Mouse (Mus musculus) embryonic stem cell, embryonic (primary cell): Measurements from ENCODE around the gene Gdf9.

Experiments used
- CTCF ChIA-PET, 4 experiments: fragments of 300-600 bp in 2 of 4; fragments of 350-600 bp in 2 of 4; sonication (Branson Sonifier 250); formaldehyde crosslinking; loops; one replicate each; lab custom pipeline; 2022; ENCODE audit warnings: inconsistent platforms in 2 of 4; lab: Charles Lee
- POLR2A ChIA-PET, 4 experiments: fragments of 300-600 bp in 2 of 4; fragments of 350-600 bp in 2 of 4; sonication (Branson Sonifier 250); formaldehyde crosslinking; loops; one replicate each; lab custom pipeline; 2022; ENCODE audit warnings: antibody characterized with exemption in 4 of 4, inconsistent platforms in 1 of 4; lab: Charles Lee

Gdf9 gene

DNA sequence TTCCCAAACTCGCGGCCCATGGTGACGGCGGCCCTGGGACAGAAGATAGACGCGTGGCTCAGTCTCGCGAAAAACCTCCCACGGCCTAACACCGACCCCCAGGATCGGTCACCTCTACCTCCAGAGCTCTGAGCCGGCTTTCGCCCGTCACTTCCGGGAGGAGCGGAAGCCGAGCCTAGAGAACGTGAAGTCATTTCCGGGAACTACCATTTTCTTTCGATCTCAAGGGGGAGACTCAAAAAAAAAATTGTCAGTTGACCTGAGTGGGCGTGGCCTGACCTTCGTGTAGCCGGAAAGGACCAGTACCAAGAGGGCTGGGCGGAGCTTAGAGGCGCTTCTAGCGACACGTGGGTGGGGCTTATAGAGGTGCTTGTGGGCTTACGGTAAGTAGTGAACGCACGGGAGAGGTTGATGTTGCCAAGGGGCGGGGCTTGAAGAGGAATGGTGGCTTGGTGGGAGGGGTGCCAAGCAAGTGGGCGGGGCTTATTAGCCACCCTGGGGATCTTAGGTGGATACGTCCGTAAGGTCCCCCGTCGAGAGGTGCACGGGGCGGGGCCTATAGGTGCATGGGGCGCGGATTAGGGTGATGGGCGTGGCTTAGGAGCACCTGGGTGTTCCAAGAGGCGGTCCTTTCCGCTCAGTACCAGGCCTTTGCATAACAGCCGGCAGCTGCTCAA is at the start of gene Gdf9, which contains the start of gene Uqcrq:
Gene Gdf9 (plus strand): TSS at position 354 of the 677 bp plus-strand sequence.
Gene Uqcrq (minus strand): TSS at position 162 of the 677 bp plus-strand sequence.
- POLR2A ChIA-PET = interaction anchor here (0.6 to 4.9 kb wide), 98 partner anchors 9 to 1990 kb away, joined by 3 to 33 read pairs (median 4); partner anchors contain the start of genes Hspa4 (in 3 of the 4), Zcchc10 (in 3 of the 4), Slc22a21 (in 2 of the 4) and Gm10447 (in 1 of the 4)
- CTCF ChIA-PET = interaction anchor here (0.5 to 2.2 kb wide), 26 partner anchors 9 to 1035 kb away, joined by 3 to 13 read pairs (median 4); partner anchors contain the start of genes Gm9837 (in 2 of the 4) and 9530068E07Rik (in 1 of the 4)

DNA sequence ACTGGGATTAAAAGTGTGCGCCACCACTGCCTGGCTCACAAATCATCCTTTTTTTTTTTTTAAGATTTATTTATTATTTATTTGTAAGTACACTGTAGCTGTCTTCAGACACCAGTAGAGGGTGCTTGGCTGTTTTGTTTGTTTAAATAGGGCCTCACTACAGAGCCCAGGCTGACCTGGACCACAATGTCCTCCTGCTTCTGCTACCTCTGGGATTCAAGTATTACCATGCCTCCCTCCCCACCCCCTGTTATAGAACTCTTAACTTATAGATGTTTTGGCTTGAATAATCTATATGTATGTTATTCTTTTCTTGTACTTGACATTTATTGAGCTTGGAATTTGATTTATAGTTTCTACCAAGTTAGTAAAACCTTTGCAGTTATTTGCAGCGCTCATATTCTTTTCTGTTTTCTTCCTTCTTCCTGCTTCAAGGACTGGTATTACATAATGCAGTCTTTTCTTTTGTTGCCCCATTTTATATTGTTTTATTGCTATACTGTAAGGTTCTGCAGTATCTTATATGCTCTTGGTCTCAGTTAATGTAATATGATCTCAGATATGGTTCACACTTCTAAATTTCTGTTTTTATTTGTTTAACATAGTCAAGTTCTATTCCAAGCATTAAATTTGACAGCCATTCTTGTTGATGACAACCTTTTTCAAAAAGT is 46.9 kb upstream of the Gdf9 start:
- POLR2A ChIA-PET = interaction anchor here in 1 of 4 experiments (0.7 to 1.7 kb wide), 3 partner anchors 11 to 54 kb away, joined by 4 read pairs; no protein-coding TSS in a partner anchor
- CTCF ChIA-PET = no interaction called here

DNA sequence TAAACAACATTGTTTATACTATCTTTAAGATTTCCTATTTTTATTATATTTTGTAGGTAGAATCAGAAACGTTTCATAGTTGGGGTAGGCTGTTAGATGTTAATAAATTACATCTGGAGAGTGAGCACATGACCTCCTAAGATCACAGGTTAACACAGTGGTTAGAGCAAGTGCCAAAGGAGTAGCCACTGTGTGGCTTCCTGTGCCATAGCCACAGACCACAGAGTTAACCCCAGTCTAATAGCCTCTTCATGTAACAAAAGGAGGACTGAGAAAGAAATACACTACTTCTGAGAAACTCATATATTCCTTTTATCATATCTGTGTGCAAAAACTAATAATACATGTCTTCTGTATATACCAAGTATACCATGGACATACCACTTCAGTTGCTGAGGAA is 37.0 kb upstream of the Gdf9 start:
- CTCF ChIA-PET = interaction anchor here in 1 of 4 experiments (1.1 kb wide), 1 partner anchor 18 kb away, joined by 3 read pairs; no protein-coding TSS in a partner anchor
- POLR2A ChIA-PET = interaction anchor here in 2 of 4 experiments (0.5 to 2.0 kb wide), 7 partner anchors 17 to 121 kb away, joined by 3 to 7 read pairs (median 5); partner anchors contain the start of gene Hspa4 (in 2 of the 2)

DNA sequence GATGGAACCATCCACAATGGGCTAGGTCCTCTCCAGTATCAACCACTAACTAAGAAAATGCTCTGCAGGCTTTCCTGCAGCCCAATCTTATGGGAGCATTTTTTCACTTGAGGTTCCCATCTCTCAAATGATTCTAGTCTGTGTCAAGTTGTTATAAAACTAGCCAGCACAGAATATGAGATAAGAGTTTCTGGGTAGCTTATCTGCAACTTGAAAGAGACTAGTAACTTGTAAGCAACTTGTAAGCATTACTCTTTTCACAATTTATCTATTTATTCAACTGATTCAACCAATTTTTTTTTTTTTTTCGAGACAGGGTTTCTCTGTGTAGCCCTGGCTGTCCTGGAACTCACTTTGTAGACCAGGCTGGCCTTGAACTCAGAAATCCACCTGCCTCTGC is 27.2 kb upstream of the Gdf9 start:
- ChIA-PET CTCF (no interaction called here), POLR2A (interaction anchor here in 2 of 4 experiments (0.6 to 1.9 kb wide), 5 partner anchors 12 to 284 kb away, joined by 3 to 5 read pairs (median 4); no protein-coding TSS in a partner anchor)

DNA sequence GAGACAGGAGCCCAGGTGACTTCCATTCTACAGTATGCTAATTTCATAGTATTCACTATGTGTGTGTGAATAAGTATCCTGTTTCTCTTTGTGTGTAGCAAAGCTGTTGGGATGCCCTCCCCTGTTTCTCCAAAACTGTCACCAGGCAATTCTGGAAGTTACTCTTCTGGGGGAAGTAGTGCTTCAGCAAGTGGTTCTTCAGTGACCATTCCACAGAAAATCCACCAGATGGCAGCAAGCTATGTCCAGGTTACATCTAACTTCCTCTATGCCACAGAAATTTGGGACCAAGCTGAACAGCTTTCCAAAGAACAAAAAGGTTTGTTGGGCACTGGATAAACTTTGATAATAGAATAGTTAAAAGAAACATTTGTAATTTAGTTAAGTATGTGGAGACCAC is 19.1 kb upstream of the Gdf9 start:
- ChIA-PET CTCF (interaction anchor here (0.6 to 1.5 kb wide), 17 partner anchors 8 to 185 kb away, joined by 3 to 7 read pairs (median 4); partner anchors contain the start of genes Gdf9 (in 2 of the 4), Uqcrq (in 2 of the 4), Gm10447 (in 1 of the 4) and Shroom1 (in 1 of the 4)), POLR2A (interaction anchor here in 3 of 4 experiments (0.6 to 4.8 kb wide), 11 partner anchors 12 to 153 kb away, joined by 3 to 25 read pairs (median 3); partner anchors contain the start of genes Gdf9 (in 2 of the 3) and Uqcrq (in 2 of the 3))

DNA sequence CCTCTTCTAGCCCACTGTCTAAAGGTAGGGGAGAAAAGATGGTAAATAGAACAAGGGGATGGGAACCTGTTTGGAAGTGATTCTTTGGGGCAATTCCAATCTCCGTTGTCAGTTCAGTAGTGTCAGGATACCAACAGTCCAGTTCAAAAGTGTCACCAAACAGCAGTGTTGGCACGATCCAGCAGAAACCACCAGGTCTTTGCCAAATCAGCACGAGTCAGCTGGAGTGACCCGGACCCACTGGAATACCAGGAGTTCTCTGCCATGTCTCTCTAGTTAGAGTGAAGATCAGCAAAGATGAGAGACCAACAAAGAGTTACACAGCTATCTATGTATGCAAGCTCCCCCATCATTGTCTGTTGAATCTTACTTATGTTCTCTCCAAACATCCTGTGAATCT is 17.0 kb upstream of the Gdf9 start:
- CTCF ChIA-PET = no interaction called here
- POLR2A ChIA-PET = interaction anchor here in 2 of 4 experiments (0.8 to 6.0 kb wide), 3 partner anchors 14 to 17 kb away, joined by 3 to 31 read pairs (median 12); partner anchors contain the start of genes Gdf9 (in 2 of the 2) and Uqcrq (in 2 of the 2)

DNA sequence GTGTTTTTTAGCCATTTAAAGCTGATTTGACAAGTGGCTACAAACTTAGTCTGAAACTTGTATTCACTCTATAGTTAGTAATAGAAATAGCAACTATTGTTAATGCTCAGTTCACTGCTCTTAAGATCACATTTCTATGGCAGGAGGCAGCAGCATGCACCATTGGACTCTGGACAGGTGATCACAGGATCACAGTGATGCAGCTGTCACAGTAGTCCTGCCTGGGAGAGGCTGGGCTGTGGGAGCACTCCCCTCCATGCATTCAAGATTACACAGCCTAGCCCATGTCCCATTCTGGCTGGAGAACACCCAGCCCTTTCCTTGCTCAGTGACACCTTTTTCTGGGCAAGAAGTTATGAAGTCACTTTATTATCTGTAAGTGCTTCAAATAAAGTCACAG is 12.8 kb upstream of the Gdf9 start:
- POLR2A ChIA-PET = interaction anchor here in 2 of 4 experiments (0.7 to 6.0 kb wide), 6 partner anchors 11 to 74 kb away, joined by 3 to 31 read pairs (median 4); partner anchors contain the start of genes Gdf9 (in 1 of the 2) and Uqcrq (in 1 of the 2)
- CTCF ChIA-PET = interaction anchor here in 1 of 4 experiments (1.1 kb wide), 1 partner anchor 49 kb away, joined by 3 read pairs; no protein-coding TSS in a partner anchor

DNA sequence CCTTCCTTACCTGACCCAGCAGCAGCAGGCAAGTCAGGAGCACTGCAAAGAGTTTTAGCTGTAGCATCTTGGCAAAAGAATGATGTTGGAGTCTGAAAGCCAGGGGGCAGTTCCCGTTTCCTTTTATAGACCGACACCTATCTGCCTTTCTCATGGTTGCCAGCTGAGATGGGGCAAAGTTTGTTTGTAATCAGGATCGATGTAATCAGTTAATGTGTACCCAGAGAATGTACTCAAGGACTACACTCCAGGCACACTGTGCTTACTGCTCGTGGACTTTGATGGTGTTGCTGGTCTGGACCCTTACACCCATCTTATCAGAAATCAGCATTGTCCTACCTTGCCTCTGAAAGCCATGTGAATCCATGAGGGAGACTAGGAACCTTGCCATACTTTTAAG is 7.8 kb upstream of the Gdf9 start, which contains the start of gene Leap2:
Gene Leap2 (minus strand): TSS at position 135 of the 400 bp plus-strand sequence.
- CTCF ChIA-PET = no interaction called here

DNA sequence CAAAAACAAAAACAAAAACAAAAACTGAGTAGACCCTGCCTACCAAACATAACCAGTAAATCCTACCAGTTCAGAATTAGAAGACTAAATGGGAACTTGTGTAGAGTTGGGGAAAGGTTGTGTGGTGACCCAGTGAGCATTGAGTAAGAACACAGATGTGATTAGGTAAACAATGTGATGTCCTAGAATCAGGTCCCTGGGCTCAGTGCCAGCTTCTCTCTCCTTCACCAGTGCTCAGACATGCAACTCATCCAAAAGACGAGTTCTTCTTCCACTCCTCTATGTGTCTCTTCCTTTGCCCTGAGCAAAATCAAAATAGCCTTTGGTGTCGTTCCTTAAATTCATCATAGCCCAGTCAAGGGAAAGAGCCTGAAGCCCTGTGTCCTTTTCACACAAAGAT is 6.0 kb upstream of the Gdf9 start:
- ChIA-PET POLR2A (interaction anchor here in 1 of 4 experiments (0.8 to 2.1 kb wide), 4 partner anchors 26 to 124 kb away, joined by 3 to 7 read pairs (median 6); no protein-coding TSS in a partner anchor), CTCF (no interaction called here)

More for the DNA sequence above, 7.8 kb upstream of the Gdf9 start, which contains the start of gene Leap2:
- POLR2A ChIA-PET = interaction anchor here in 3 of 4 experiments (0.6 to 1.6 kb wide), 7 partner anchors 8 to 151 kb away, joined by 3 to 5 read pairs (median 3); partner anchors contain the start of genes Gdf9 (in 1 of the 3) and Uqcrq (in 1 of the 3)

DNA sequence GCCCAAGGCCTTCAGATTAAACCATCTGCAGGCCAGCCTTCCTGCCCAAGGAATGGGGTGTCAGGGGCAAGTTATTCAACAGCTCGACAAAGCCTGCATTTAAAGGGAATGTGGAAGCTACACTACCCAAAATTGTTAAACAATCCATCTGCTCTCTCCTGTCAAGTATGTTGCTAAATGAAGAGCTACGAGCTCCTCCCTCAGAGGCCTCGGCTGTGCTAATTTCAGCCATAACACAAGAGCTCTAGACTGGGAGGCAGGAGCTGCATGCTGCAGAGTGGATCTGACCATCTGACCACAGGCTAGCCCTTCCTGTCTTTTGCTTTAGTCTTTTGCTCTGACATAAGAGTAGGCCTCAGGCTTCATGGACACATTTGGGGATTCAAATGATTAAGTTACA is 5.6 kb upstream of the Gdf9 start:
- ChIA-PET POLR2A (interaction anchor here in 1 of 4 experiments (1.2 to 2.1 kb wide), 3 partner anchors 25 to 72 kb away, joined by 3 to 7 read pairs (median 6); no protein-coding TSS in a partner anchor), CTCF (interaction anchor here in 1 of 4 experiments (0.6 kb wide), 2 partner anchors 42 to 196 kb away, joined by 3 read pairs; no protein-coding TSS in a partner anchor)

DNA sequence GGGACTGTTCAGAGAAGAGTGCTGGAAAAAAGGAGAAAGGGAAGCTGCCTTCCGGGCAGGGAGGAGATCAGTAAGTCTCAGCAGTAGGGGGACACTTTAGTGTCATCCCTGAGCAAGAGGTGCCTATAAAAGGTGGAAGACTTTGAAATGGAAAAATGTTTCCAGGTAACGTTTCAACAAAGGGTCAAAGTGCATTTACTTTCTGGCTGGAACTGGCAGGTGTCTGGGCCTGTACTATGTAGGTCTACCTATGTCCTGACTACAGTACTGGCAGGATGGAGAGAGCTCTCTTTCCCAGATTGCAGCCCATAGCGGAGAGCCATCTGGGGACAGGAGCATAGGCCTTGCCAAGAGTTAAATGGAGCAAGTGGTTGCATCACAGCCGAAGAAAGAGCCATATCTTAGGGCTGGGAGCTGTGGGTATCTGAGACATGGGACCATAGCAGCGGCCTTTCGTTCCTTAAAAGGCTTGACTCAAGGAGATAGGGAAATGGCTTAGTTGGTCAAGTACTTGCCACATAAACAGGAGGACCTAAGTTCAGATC is 5.0 kb upstream of the Gdf9 start:
- CTCF ChIA-PET = interaction anchor here in 2 of 4 experiments (0.6 to 1.3 kb wide), 4 partner anchors 14 to 195 kb away, joined by 3 to 4 read pairs (median 3); no protein-coding TSS in a partner anchor
- POLR2A ChIA-PET = interaction anchor here in 2 of 4 experiments (0.6 to 2.1 kb wide), 7 partner anchors 9 to 337 kb away, joined by 3 to 7 read pairs (median 3); no protein-coding TSS in a partner anchor

DNA sequence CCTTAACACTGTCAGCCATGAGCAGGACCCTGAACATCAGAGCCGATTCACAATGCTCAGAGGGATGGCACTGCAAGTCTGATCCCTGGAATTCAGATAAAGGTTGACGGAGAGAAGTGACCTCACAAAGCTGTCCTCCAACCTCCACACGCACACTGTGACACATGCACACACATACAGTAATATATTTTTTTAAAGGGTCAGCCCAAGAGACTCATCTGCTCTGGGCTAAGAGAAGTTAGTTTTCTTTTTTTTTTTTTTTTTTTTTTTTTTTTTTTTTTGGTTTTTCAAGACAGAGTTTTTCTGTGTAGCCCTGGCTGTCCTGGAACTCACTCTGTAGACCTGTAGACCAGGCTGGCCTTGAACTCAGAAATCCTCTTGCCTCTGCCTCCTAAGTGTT is 3.9 kb upstream of the Gdf9 start:
- CTCF ChIA-PET = interaction anchor here in 1 of 4 experiments (1.3 kb wide), 1 partner anchor 13 kb away, joined by 3 read pairs; no protein-coding TSS in a partner anchor
- POLR2A ChIA-PET = interaction anchor here in 2 of 4 experiments (0.7 to 4.9 kb wide), 16 partner anchors 8 to 1820 kb away, joined by 3 to 18 read pairs (median 4); partner anchors contain the start of genes Hnrnpab (in 1 of the 2) and Hspa4 (in 1 of the 2)

DNA sequence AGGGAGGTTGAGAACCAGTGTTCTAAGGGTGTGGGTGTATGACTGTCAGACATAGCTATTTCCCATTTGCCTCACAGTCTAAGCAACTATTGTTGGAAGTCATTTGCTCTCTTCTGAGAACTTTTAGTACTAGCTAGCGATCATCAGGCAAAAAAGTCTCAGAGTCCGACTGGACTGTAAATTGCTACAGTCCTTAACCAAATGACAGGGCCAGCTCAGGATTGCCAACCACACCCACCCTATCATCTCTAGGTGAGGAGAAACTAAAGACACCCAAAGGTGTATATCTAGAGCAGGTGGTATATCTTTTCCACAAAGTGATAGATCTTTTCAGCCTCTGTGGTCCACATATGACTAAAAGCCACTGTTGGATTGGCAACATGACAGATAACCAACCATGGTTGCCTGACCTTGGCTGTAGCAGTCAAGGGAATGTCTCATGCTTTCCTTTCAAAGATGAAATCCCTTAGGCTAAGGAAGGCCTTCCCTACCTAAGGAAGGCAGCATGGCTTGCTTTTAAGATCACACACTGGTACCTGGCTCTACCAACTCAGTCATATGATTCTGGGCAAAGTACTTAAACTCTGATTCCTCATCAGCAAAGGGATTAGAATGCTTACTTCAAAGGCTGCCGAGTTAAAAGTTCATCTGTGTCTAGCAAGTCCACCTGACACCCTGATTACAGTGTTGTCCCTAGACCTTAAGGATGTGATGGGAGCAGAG is 2.7 kb upstream of the Gdf9 start:
- POLR2A ChIA-PET = interaction anchor here in 2 of 4 experiments (0.6 to 4.9 kb wide), 12 partner anchors 8 to 129 kb away, joined by 3 to 18 read pairs (median 4); partner anchors contain the start of gene Hspa4 (in 2 of the 2)
- CTCF ChIA-PET = no interaction called here

DNA sequence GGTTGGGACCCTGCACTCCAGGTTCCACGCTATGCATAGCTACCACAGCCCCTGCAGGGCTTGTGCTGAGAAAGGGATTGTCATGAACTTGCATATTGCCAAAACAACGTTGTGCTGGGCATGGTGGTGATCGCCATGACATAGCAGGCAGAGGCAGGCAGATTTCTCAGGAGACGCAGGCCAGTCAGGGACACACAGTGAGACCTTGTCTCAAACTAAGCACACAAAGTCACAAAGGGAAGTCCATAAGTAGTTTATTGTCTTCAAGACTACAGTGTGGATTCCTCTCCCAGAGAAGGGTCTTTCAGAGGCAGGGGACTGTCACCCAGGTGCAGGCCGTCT is 2.1 kb upstream of the Gdf9 start:
- CTCF ChIA-PET = interaction anchor here in 1 of 4 experiments (0.6 kb wide), 1 partner anchor 88 kb away, joined by 4 read pairs; no protein-coding TSS in a partner anchor
- POLR2A ChIA-PET = interaction anchor here in 2 of 4 experiments (0.7 to 4.9 kb wide), 8 partner anchors 10 to 1823 kb away, joined by 3 to 24 read pairs (median 6); no protein-coding TSS in a partner anchor

DNA sequence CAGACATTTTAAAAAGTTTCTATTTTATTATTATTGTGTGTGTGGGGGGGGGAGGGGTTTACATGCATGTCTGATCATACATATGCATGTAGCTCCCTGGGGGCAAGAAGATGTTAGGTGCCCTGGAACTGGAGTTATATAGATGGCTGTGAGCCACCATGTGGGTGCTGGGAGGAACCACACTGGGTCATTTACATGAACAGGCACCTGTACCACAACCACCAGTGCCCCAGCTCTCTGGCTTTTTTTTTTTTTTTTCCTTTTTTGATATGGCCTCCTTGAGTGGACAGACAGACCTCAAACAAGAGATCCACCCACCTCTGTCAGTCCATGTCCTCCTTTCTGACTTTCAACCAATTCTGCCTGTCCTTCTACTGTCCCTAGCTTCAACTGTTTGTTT is 1.6 kb upstream of the Gdf9 start:
- POLR2A ChIA-PET = interaction anchor here in 2 of 4 experiments (0.7 to 4.9 kb wide), 11 partner anchors 9 to 1824 kb away, joined by 3 to 24 read pairs (median 7); no protein-coding TSS in a partner anchor
- CTCF ChIA-PET = interaction anchor here in 2 of 4 experiments (0.6 to 0.7 kb wide), 2 partner anchors 58 to 88 kb away, joined by 3 to 4 read pairs; no protein-coding TSS in a partner anchor

DNA sequence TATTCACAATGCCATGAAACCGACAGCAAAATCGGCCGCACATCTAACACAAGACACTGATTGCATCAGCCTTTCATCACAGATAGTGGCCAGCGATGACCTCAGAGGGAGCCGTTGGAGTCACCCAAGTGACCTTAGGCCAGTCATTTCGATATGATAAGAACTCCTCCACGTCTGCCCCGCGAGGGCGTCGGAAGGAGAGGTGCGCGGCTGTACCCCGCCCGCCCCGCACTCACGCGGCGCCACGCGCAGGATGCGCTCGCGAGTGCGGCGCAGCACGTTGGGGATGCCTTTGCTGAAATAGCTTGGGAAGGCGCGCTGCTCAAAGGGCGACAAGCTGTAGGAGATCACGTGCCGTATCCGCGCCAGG is 538 bp upstream of the Gdf9 start:
- POLR2A ChIA-PET = interaction anchor here (0.6 to 4.9 kb wide), 81 partner anchors 8 to 1991 kb away, joined by 3 to 33 read pairs (median 4); partner anchors contain the start of genes Hspa4 (in 3 of the 4), Zcchc10 (in 3 of the 4), Slc22a21 (in 2 of the 4) and Gm10447 (in 1 of the 4)
- CTCF ChIA-PET = interaction anchor here (0.6 to 2.2 kb wide), 18 partner anchors 10 to 1034 kb away, joined by 3 to 13 read pairs (median 4); partner anchors contain the start of genes Gm9837 (in 2 of the 4) and 9530068E07Rik (in 1 of the 4)
